Mouse (Mus musculus) spleen, postnatal 4 days (tissue): ENCODE data around the gene Rex1bd.

Experiments used
- DNase-seq, 2 experiments: peaks; one replicate each; pipeline ENCODE4 v3.0.0; 2022; ENCODE audit warnings: low spot score in 2 of 2

Gene Rex1bd

DNA sequence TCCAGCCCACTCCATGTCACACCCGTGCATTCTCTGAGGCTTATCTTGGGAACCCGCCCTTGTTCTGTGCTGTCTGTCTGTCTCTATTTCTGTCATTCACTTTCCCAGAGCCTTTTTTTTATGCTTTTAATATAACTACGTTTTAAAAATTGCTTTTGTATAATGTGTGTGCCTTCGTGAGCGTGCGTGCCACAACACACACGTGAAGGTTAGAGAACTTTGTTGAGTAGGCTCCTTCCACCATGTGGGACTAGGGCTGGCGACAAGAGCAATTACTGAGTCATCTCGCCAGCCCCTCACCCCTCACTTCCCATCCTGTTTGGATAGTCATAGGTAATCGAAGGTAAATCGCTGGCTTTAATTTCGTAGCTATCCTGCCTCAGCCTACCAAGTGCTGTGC is 4.0 kb downstream of the Rex1bd start:
- DNase-seq, result no peak

DNA sequence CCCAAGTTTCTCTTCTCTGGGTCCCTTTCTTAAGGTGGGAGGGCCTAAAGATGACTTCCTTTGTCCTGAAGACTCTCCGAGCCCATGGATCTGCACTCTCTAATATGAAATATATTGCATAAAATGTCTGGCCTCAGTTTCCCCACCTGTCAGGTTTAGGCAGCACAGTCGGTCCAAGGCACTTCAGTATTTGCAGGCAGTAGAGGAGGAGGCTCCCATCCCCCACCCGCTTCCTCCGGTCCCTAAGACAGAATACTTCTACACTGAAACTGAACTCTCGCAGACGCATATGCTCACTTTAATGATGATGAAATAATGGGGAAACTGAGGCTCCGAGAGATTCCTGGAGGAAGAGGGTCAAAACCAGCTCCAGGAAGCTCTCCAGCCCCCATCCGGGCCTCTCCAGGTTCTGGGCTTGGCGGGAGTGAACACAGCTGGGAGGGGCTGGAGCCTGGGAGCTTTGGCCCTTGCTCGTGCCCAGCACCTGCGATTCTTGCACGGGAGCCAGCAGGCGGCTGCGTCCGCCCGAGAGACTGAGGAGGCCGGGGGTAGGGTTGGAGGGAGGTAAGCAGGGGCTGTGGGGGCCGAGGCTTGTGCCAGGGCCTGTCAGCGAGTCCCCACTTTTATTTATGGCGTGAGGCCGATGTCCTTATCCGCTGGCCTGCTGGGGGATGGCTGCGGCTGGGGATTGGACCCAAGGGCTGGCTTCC is 4.6 kb downstream of the Rex1bd start:
- no peak for DNase-seq

DNA sequence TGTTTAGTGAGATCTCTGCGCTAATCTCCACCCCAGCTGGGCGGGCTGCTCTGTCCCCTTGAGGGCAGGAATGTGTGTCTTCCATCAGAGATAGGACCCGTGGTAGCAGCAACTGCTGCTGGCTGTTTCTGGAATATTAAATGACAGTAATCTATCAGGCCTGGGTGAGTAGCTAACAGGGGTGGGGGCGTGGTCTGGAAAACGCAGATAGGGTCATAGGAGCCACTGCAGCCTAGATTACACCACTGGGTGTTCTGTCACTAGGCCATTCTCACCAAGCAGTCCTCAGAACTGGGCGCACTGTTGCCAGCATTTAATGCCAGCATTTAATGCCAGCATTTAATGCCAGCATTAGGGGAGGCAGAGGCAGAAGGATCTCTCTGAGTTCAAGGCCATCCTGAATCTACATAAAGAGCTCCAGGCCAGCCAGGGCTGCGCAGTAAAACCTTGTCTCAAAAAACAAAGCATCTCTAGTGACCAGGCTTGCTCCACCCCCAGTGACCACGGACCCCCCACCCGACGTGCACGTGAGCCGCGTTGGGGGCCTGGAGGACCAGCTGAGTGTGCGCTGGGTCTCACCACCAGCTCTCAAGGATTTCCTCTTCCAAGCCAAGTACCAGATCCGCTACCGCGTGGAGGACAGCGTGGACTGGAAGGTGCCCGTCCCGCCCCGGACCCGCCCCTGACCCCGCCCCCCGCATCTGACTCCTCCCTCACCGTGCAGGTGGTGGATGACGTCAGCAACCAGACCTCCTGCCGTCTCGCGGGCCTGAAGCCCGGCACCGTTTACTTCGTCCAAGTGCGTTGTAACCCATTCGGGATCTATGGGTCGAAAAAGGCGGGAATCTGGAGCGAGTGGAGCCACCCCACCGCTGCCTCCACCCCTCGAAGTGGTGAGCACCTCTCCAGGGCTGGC is 5.9 kb downstream of the Rex1bd start:
- DNase-seq, result peak; percentile 66 to 81

DNA sequence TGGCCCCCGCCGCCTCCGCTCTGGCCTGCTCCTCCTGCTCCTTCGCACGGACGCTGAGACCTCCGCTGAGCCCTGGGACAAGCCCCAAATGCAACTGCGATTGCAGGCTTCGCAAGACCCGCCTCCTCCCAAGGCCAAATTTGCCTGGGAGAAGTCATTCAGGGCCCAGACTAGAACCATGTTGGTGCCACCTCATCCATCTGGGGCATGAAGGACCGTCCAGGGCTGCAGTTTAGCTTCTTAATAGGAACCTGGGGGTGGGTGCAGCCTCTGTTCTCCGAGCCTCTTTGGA is 10.8 kb downstream of the Rex1bd start:
- no peak for DNase-seq

DNA sequence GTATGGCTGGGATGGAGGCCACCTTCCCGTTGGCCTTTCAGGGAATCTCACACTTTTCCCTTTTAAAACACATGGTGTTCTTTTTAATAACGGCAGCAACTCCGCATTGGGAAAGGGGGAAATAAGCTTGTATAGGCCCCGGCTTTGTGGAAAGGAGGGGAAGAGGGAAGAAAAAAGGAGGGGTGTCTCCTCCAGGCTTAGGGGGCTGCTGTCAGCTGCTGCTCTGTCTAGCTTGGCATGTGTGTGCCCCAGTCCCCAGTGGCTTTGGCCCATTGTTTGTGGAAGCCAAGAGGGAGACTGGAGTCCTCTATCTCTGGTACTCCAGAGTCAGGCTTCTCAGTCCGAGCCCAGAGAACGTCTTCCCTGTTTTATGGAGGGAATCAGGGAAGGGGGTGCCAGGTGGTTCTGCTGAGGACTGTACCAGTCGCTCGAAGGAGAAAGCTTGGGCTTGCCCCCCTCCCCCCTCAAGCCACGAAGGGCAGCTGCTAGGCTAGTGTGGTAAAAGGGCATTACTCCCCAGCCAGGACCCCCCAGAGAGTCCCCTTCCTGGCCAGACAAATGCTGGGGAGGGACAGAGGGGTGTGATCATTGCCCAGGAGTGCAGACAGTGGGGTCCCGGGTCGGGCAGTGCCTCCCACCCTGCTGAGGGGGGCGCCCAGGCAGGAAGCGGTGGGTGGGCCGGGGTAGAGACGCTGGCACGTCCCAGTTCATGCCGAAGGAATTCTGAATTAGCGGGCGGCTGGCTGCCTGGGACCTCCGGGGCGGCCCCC is 11.4 kb downstream of the Rex1bd start:
- DNase-seq, result no peak

DNA sequence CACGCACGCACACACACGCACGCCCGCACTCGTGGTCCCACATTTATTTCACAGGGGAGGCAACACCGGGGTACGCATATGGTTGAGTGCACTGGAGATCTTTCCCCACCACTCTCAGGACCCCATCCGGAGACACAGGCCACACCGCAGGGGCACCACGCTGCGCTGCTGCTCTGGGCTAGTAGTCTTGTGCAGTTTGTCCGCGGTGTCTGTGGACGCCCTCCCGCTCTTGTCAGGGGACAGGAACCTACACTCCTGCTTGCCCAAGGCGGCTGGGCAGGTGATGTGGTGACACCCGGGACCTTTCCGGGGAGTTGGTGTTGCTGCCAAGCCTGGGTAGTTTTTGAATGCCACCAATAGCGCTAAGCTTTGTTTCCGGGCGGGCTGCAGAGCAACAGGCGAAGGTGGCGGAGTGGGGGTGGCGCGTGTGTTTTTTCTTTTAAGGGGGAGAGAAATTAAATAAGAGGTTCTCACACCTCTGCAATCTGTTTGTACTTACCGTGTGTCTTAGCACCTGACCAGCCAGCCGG is 12.1 kb downstream of the Rex1bd start:
- no peak for DNase-seq

DNA sequence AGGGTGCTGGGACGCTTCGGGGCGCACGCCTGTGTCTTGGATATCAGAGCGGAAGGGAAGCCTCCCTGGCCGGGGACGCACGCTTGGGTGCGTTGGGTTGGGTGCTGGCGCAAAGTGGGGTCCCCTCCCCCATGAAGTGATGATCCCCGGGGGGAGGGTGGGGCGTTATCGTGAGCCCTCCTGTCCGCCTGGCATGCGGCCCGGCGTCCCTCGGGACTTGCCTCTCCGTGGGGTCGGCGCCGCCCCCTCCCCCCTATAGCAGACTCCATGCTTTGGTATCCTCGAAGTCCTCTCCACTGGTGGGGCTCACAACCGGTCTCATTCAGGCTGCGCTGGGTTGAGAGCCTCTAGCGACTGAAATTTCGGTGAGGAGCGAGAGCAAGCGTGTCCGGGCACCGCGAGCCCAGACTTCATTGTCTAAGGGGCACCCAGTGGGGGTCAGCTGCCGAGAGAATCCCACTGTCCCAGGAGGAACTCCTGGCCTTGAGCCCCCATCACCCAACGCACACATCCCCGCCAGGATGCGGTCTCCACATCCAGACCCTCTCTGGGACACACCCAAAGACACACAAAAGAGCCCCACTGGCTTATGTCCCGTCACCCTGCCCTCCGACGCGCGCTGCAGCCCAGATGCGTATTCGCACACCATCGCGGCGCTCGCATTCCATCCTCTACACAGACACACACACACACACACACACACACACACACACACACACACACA is 12.7 kb downstream of the Rex1bd start:
- no peak for DNase-seq

DNA sequence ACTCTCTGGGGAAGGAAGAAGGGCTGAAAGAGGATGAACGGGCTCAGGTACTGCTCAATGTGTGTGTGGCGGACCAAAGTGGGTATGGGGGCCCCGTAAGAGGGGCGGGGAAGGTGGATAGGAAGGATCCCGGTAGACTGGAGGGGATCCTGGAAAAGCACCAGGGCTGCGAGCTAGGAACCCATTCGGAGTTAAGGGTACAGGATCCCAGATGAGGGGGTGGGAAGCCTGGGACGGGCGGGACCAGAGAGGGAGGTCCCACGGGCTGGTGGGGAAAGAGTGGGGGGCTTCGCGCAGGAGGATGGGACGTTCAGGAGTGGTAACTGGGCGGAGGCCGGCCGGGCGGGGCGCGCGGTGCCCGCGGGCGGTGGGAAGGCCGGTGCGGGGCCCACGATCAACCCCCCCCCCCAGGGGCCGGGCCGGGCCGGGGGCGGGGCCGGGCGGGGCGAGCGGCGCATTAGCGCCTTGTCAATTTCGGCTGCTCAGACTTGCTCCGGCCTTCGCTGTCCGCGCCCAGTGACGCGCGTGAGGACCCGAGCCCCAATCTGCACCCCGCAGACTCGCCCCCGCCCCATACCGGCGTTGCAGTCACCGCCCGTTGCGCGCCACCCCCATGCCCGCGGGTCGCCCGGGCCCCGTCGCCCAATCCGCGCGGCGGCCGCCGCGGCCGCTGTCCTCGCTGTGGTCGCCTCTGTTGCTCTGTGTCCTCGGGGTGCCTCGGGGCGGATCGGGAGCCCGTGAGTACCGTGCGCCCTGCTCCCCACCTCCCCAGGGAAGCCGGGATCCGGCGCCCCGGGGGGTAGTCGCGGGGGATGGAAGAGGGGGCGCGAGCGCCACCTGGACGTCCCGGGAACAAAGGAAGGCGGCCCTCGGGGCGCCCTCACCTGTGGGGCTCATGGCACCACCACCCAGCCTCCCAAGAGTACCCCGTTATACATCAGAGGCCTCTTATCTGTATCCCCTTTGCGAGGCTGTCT is 13.6 kb downstream of the Rex1bd start, which contains the start of gene Crlf1:
Crlf1 (plus strand) TSS at position 495 of the 977 bp plus-strand sequence.
- DNase-seq, result no peak

DNA sequence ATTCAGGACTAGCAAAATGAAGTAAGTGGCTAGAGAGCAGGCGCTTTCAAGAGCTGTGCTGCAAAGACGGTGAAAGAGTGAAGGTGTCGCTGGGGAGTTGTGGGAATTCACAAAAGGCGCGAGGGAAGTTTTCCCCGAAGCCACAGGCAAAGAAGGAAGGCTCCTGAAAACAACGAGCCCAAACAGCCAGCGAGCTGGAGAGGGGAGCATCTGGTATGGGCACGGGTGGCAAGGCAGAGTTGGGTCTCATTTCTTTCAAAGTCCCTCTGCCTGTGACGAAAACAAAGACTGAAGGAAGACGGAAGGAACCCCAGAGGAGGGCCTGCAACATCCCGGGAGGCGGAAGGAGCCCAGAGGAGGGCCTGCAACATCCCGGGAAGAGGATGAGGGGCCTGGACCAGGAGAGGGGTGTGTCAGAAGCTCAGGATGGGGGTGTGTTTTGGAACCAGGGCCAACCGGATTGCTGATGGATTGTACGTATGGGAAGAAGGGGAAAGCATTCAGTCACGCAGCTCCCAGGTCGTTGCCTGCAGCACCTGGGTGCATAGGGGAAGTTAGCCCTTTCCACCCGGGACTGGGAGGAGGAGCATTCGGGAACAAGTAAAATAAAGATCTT is 15.6 kb downstream of the Rex1bd start:
- DNase-seq, result no peak

DNA sequence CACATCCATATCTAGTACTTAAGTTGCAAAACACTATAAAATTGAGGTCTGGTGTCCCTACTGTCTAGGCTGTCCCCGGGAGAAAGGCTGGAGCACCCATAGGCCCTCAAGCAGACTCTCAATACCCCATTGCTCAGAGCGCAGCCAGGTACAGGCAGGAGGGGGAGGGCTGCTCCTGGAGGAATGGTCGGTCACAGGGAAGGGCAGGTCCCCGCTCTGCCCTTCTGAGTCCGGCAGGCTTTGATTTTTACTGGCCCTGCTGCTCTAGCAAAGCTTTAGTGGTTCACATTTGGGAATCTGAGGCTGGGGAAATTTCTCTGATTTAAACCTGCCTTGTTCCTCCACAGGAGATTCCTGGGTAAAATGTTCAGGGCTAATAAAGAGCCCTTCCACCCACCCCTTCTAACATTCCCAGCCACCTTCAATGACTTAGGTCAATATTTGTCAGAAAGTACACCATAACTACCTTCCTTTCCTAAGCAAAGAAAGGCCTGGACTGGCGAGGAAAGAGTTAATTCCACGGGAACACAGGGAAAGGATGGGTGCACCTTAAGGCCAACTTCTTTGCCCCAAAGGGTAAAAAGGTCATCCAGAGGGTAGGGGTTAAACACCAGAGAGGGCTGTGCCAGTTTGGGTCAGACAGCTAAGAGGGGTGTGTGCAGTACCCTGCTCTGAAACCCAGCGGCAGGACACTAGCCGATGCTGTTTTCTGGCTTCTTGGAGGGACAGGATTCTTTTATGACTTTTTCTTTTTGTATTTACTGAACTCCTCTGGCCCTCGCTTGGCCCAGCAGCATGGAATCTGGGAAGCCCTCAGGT is 16.3 kb downstream of the Rex1bd start:
- no peak for DNase-seq

DNA sequence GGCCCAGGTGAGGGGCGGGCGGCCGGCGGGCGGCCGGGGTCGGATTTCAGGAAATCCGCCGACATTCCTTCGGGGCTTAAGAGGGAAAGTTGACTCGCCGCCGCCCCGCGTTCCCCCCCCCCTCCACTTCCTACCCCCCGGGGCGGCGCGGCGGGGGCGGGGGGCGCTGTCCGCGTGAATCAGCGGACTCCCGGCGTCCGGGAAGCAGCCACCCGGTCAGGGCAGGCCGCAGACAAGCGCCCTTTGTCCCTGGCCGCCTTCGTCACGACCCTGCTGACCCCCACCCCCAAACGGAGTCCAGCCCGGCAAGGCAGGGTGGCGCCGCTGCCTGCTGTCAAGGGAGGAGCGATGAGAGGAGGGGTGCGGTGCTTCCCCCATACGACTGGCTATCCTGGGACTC is 17.0 kb downstream of the Rex1bd start:
- no peak for DNase-seq

DNA sequence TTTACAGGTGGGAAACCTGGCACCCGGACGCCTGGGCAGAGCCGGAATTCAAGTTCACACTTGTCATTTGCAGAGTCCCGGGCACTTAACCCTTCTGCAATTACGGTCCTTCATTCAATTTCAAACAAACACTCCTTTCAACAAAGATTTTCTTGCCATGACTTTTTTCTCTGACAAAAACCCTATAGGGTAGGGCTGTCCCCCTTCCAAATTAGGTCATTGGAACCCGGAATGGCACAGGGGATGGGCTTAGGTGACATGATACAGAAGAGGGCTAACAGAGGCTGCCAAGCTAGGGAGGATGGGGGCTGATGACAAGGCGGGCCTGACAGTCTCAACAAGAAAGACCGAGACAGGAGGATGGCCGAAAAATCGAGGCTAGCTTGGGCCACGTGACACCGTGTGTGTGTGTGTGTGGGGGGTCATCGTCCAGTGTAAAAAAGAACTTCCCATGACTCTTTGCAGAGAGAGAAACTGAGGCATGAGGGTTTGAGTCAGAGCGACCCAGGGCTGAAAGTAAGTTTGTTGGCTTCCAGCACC is 17.6 kb downstream of the Rex1bd start:
- DNase-seq, result no peak

DNA sequence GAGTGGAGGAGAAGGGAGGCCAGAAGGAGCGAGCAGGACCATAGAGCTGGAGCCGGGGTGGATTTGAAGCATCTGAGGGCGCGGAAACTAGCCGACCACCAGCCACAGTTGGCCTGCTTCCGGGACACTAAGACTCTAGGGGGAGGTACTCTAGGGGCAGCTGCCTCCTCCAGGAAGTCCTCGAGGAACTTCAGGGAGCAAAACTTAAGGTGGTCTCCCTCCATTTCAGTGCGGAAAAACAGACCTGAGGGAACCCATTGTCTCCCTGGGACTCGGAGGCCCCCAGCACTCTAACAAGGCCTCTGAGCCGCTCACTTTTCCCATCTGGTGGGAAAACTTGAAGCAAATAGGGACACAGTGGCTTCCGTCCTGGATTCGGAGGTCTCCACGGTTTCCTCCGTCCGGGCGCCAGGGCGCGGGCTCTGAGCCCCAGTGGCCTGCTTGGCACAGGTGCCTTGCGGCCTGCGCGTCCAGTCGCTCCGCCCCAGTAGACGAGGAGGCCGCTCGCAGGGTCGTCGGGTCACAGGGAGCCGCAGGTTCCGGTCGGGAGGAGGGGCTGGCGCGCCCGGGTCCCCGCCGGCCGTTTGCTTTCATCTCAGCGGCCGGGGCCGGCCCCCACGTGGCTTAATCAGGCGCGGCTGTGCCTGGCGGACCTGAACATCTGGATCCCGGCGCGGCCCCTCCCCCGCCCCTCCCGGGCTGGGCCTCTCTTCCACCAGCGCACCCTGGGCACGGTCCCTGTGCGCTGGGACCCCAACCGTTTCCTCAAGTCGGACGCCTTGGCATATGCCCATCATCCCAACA is 18.4 kb downstream of the Rex1bd start:
- DNase-seq, result no peak

DNA sequence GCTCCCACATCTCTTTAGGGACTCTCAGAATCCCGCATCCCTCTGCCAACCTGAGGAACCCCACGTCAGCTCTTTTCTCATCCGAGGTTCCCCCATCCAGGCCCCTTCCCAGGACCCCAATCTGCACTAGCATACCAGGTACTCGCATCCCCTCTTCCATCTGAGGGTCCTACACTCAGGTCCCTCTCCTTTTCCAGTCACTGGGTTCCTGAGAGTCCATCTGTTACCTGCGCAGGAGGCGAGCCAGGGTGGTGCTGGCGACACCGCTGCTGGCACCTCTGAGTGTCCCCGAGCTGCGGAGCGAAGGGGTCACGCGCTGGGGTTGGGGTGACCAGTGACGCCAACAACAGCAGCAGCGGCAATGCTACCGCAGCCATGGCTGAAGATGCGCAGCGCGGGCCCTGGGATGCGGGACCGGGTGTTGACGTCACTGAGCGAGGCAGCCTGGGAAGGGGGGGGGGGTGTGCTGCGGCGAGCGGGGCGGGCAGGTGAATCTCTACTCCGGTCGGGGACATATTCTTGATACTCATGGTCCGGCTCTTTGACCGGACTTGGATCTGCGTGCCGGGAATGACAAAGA is 19.5 kb downstream of the Rex1bd start, which contains the start of gene Tmem59l:
Tmem59l (minus strand) TSS at position 418 of the 580 bp plus-strand sequence.
- DNase-seq, result no peak

DNA sequence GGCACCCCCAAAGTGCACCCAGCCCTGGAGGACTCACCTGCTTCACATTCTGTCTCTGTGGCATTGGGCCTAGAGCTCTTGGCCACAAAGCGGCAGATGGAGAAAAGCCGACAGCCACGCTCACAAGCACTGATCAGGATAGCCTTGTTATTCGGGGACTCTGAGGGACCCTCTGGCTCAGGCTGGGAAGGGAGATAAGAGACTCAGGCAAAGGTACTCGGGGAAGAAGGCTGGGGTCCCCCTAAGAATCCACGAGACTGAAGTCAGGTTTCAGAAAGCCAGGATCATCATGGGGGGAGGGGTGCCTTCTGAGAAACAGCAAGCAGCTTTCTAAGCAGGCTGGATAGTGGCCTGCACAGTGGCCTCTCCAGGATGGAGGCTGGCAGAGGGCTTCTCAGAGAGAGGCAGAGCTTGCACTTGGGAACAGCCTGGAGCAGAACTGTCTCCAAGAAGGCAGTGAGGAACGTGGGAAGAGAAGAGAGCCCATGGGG is 20.3 kb downstream of the Rex1bd start:
- no peak for DNase-seq

DNA sequence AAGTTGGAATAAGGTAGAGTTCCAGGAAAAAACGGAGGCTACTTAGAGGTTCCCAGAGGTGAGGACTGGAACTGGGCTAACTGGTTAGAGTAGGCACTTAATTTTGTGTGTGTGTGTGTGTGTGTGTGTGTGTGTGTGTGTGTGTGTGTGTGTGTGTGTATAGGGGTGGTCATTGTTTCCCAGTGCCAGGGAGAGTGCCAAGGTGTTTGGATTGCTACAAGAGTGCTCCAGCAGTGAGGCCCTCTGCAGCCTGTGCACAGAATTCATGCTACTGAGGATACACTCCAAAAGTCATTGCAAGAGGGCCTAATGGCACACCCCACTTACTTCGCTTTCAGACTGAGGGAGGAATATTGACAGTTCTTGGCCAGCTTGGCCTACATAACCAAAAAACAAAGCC is 23.6 kb downstream of the Rex1bd start:
- no peak for DNase-seq

DNA sequence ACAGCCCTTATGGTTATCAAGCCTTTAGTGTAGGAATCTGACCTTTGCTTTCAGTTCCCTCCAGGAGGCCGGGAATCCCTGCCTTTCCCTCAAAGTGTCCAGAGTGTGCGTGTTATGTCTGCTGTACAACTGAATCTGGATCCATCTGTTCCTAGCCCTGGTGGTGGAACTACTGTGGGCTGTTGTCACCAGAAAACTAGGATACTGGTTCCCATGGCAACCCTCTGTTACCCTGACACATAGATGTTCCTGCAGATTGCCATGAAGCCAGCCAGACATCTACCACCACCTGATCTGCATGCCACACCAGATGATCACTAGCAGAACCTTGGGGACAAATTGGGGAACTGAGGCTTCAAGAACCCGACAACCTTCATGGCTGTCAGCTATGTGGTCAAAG is 24.6 kb downstream of the Rex1bd start:
- no peak for DNase-seq
